Mouse (Mus musculus) liver, postnatal 0 days (tissue): ENCODE measurements around the gene Mdga1.
A peak's percentile ranks its signal among the peaks of the same experiment; 100 is the strongest.

Source experiments
- CTCF ChIP-seq: sonication (generic); IDR thresholded peaks from 2 replicates; pipeline ENCODE4 v1.5.1; 2016; ENCODE audit warnings: antibody characterized with exemption, low read depth
- EP300 ChIP-seq: IDR thresholded peaks from 2 replicates; pipeline ENCODE4 v1.6.1; 2016; ENCODE audit warnings: antibody characterized with exemption, low read depth, mild to moderate bottlenecking

DNA sequence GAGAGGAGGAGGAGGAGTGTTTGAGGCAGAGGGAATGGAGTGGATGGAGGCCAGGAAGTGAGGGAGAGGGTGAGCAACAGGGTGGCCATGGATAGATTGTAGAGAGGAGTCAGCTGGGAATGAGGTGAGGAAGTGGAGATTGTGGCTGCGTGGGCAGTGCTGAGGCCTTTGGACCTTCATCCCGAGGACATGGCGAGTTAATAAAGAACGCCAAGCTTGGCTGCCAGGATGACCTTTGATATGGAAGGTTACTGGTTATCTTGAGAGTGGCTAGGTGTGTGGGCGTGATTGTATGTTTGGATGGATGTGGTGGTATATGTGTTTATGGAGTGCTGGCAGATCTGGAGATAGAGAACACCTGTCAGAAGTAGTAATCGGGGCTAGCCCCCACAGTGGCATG is 38.0 kb upstream of the Mdga1 start:
- TF ChIP-seq CTCF: no peak
- TF ChIP-seq EP300: peak; percentile 39; the same call in 1 of the 2 replicates
